Mouse (Mus musculus): ENCODE results near the gene Eif3a.

- TF ChIP-seq EP300 (IDR thresholded peaks at IDR 0.05; ENCODE audit: low read depth) (no peak), CTCF (IDR thresholded peaks at IDR 0.05; ENCODE audit: low read depth) (no peak)
Measured at GRCm38 (mm10) chr19:60755438-60756191, 34.8 kb downstream of the Eif3a start, which contains the start of gene Nanos1.

Measured in liver, postnatal 0 days (tissue).